ENCODE assay signal across 8 mouse cellular contexts in genomic region chr4:126321111-126321853, GRCm38 (mm10). TPM values are rescaled to one million over a fixed set of nuclear protein-coding genes. Genes with fewer than 3 reads are reported as not detected.
DNase-seq lines count a peak whose midpoint lies in the region; ATAC-seq and TF ChIP-seq lines count a peak whose summit lies in the region.

Gene Adprhl2 (minus strand): TSS chr4:126321703.

- H3K9ac ChIP-seq in ES-Bruce4 (ENCODE audit: low read depth, poor library complexity, severe bottlenecking) = peak within 1 kb of the TSS; percentile 89
- peak within 1 kb of the TSS; percentile 84 for H3K9ac ChIP-seq in forebrain, embryonic 14.5 days (ENCODE audit: low read length)
- H3K9ac ChIP-seq in neural tube, embryonic 15.5 days (replicated peaks) = peak within 1 kb of the TSS; percentile 74

- peak; percentile 100 for TF ChIP-seq CTCF in ES-Bruce4 (IDR thresholded peaks at IDR 0.05; ENCODE audit: low read depth, low read length)

- TF ChIP-seq POLR2A in ES-Bruce4 (IDR thresholded peaks at IDR 0.05; ENCODE audit: insufficient read depth, low read length) = no peak

- intact Hi-C loops in heart, postnatal 14 days (cut with DNase I) = no loop called here

- ATAC-seq in cerebellum, adult (ENCODE audit: insufficient number of reproducible peaks, low FRiP score, low TSS enrichment) = peak; percentile 68
- ATAC-seq in forebrain, embryonic 14.5 days = peak; percentile 91
- peak; percentile 87 for ATAC-seq in neural tube, embryonic 15.5 days (ENCODE audit: low FRiP score)

- H3K36me3 ChIP-seq in ES-Bruce4 (ENCODE audit: control insufficient read depth, insufficient read depth, low read length, poor library complexity, severe bottlenecking) = peaks cover 20% of the 10 kb centered on the region
- peaks cover 24% of the 10 kb centered on the region for H3K36me3 ChIP-seq in forebrain, embryonic 14.5 days (ENCODE audit: control insufficient read depth, insufficient read depth, low read length)
- peaks cover 24% of the 10 kb centered on the region for H3K36me3 ChIP-seq in neural tube, embryonic 15.5 days

- H3K4me2 ChIP-seq in forebrain, embryonic 14.5 days (ENCODE audit: low read length) = peak within 1 kb of the TSS; percentile 95
- H3K4me2 ChIP-seq in neural tube, embryonic 15.5 days = peak within 1 kb of the TSS; percentile 81

- TF ChIP-seq EP300 in ES-Bruce4 (IDR thresholded peaks at IDR 0.05; ENCODE audit: insufficient read depth, low read depth, low read length) = peak; percentile 84; the same call in 1 of the 2 replicates

- peak within 1 kb of the TSS; percentile 93 for H3K4me3 ChIP-seq in ES-Bruce4 (ENCODE audit: low read depth, low read length)
- H3K4me3 ChIP-seq in forebrain, embryonic 14.5 days (ENCODE audit: low read depth, low read length) = peak within 1 kb of the TSS; percentile 84
- peak within 1 kb of the TSS; percentile 77 for H3K4me3 ChIP-seq in neural tube, embryonic 15.5 days (replicated peaks)

- H3K27ac ChIP-seq in ES-Bruce4 (ENCODE audit: insufficient read depth, low read length) = peak within 1 kb of the TSS; percentile 37
- H3K27ac ChIP-seq in forebrain, embryonic 14.5 days (ENCODE audit: low read depth, low read length) = peak within 1 kb of the TSS; percentile 76
- H3K27ac ChIP-seq in neural tube, embryonic 15.5 days (replicated peaks) = peak within 1 kb of the TSS; percentile 91

- peaks cover 5% of the 10 kb centered on the region for H3K4me1 ChIP-seq in ES-Bruce4 (ENCODE audit: control insufficient read depth, insufficient read depth, low read length)
- H3K4me1 ChIP-seq in forebrain, embryonic 14.5 days (ENCODE audit: control insufficient read depth, insufficient read depth, low read length) = 0 out of 2 replicates have a peak, but pooled peaks cover 9% of the 10 kb centered on the region
- peaks cover 33% of the 10 kb centered on the region for H3K4me1 ChIP-seq in neural tube, embryonic 15.5 days

- H3K9me3 ChIP-seq in ES-Bruce4 (replicated peaks; ENCODE audit: control insufficient read depth, insufficient read depth, low read length, poor library complexity, severe bottlenecking) = no peaks in the 10 kb centered on the region
- H3K9me3 ChIP-seq in forebrain, embryonic 14.5 days (replicated peaks; ENCODE audit: control insufficient read depth, low read length) = no peaks in the 10 kb centered on the region
- H3K9me3 ChIP-seq in neural tube, embryonic 15.5 days (replicated peaks) = no peaks in the 10 kb centered on the region

- peak; percentile 97 for DNase-seq in forebrain, embryonic 14.5 days (ENCODE audit: low spot score)
- peak; percentile 99 to 100 for DNase-seq in heart, postnatal 14 days
- peak; percentile 98 for DNase-seq in layer of hippocampus, adult 11-12 months (ENCODE audit: low spot score)
- DNase-seq in lung, adult 18-20 months = peak; percentile 96 to 98
- DNase-seq in testis, postnatal 14 days (ENCODE audit: low spot score) = peak; percentile 95

- 1% methylated on average over 74 of the region's 80 CpGs for WGBS in forebrain, embryonic 14.5 days
- WGBS in neural tube, embryonic 15.5 days = under 1% methylated on average over 73 of the region's 80 CpGs

- H3K27me3 ChIP-seq in ES-Bruce4 (ENCODE audit: control insufficient read depth, insufficient read depth, low read length, poor library complexity, severe bottlenecking) = no peaks in the 10 kb centered on the region
- H3K27me3 ChIP-seq in forebrain, embryonic 14.5 days (replicated peaks; ENCODE audit: control insufficient read depth, insufficient read depth, low read length) = no peaks in the 10 kb centered on the region; the same call in 1 of the 2 replicates
- H3K27me3 ChIP-seq in neural tube, embryonic 15.5 days (replicated peaks) = peaks cover 23% of the 10 kb centered on the region

RNA-seq across cellular contexts. Expression of gene Adprhl2, which starts in this region (rescaled TPM):
- 31.4 and 35.7 TPM in 2 replicates for polyA plus RNA-seq in ES-Bruce4 (2011; ENCODE audit: insufficient read depth, insufficient read length, low read depth, missing spikeins)
- polyA plus RNA-seq in forebrain, embryonic 14.5 days (2014; fragmentation: Nextera tagmentation; extraction: Ambion mirVana) = 53.9 and 62.4 TPM in 2 replicates
- total RNA-seq in heart, postnatal 14 days (2021) = 10 to 100 TPM; 13.4 to 13.6 TPM
- 75.5 and 79.8 TPM in 2 replicates for polyA plus RNA-seq in neural tube, embryonic 15.5 days (2015; fragmentation: Nextera tagmentation; extraction: Ambion mirVana)

Comparison
In these comparisons a context has a peak if more than half of its experiments do, and no peak if none do; other contexts are left out.
1. Peak in every context shown above with its lines: DNase-seq, ATAC-seq, H3K4me3 ChIP-seq and H3K27ac ChIP-seq.
2. H3K27ac ChIP-seq: peak in every context shown above with its lines; median percentile 91 in neural tube, embryonic 15.5 days; 76 in forebrain, embryonic 14.5 days; 37 in ES-Bruce4.